Mouse (Mus musculus): Measurements from ENCODE around the gene Spopl. TPM values are rescaled to one million over a fixed set of nuclear protein-coding genes. Genes with fewer than 3 reads are reported as not detected.
"Not testable (repeated sequence)": the region's sequence is repeated elsewhere in the genome, so short reads cannot be mapped to it uniquely, and the experiment has no call there.

Gene Spopl
- total RNA-seq (2021): 10 to 100 TPM; 16.2 to 18.0 TPM
- long read RNA-seq, experiment 1, full-length matches to known transcripts: 5 of 10 reads
- long read RNA-seq, experiment 1, partial matches to known transcripts: 0 of 10 reads
- long read RNA-seq, experiment 1, other reads (novel, unspliced or antisense): 5 of 10 reads
- long read RNA-seq, experiment 2, full-length matches to known transcripts: 12 of 19 reads
- long read RNA-seq, experiment 2, partial matches to known transcripts: 2 of 19 reads
- long read RNA-seq, experiment 2, other reads (novel, unspliced or antisense): 5 of 19 reads

DNA sequence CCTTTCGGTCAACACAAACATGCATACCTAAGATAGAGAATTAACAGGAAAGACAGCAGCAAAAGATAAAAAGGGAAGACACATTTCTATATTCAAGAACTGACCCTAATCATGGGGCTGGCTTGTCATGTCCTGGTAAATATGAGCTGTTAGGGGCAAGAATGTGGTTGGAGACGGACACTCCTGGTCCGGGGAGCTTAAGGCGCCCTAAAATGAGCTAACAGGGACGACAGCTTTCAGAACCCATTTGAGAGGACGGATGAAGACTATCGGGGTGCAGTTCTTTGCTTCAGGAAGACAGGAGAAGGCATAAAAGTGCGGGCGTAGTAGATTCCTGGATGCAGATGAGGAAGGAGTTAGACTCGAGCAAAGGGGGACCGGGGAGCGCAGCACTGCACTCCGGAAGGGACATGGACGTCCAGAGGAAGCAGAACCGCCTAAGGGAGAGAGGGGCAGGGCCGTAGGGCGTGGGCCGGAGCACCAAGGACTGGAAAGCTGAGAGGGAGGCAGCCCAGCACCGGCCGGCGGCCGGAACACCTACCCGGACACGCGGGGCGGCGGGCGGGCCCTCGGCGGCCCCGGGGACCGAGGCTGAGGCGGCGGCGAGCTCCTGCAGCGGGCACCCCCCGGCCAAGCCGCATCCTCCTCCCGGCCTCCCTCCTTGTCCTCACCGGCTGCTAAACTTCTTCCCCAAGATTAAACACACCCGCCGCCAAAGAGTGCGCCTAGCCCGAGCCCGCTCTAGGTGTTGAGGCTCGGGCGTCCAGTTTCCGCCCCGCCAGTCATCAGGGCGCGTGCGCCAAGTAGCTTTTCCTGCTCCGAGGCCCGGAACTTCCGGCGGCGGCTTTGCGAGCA lies at the start of gene Spopl:
Spopl (minus strand) TSS at position 805 of the 855 bp plus-strand sequence.
- peak; percentile 81 to 84 for DNase-seq (ENCODE audit: low spot score in 2 of 2)

GRCm38 (mm10) chr2:23620128-23620527 lies 48.2 kb upstream of the Spopl start:
- DNase-seq (ENCODE audit: low spot score in 2 of 2): no peak

DNA sequence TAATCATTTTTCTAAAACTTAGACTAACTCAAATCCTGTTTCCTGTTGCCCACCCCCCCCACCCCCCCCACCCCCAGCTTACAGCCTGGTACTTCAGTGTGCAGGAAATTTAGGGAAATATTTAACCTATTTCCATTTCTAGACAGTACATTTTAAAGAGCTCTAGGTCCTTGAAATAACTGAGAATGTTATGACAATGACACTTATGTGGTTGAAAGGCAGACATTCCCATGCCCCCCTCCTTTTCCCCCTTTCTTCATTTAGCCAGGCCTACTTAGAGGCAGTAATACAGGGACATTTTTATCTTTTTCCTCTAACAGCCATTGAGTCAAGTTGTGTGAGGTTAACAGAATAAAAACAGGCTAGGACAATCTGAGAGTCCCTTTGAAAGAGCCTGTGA lies 46.1 kb upstream of the Spopl start:
- no peak for DNase-seq (ENCODE audit: low spot score in 2 of 2)

- DNase-seq (ENCODE audit: low spot score in 2 of 2): no peak
These were observed 33.5 kb upstream of the Spopl start for GRCm38 (mm10) chr2:23605391-23605790.

DNA sequence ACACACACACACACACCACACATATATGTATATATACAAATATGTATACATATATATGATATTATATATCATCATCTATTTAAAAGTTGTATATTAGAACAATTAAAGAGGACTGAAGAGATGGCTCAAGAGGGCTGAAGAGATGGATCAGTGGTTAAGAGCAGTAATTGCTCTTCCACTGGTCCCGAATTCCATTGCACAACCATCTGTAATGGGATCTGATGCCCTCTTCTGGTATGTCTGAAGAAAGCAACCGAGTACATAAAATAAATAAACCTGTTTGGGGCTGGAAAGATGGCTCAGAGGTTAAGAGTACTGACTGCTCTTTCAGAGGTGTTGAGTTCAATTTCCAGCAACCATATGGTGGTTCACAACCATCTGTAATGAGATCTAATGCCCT lies 16.9 kb upstream of the Spopl start:
- no peak for DNase-seq (ENCODE audit: low spot score in 2 of 2)

- DNase-seq (ENCODE audit: low spot score in 2 of 2): not testable (repeated sequence)
These were observed 239 bp upstream of the Spopl start for GRCm38 (mm10) chr2:23572157-23572532.

- DNase-seq (ENCODE audit: low spot score in 2 of 2): no peak
These were observed 1.3 kb downstream of the Spopl start for GRCm38 (mm10) chr2:23570563-23570962.

DNA sequence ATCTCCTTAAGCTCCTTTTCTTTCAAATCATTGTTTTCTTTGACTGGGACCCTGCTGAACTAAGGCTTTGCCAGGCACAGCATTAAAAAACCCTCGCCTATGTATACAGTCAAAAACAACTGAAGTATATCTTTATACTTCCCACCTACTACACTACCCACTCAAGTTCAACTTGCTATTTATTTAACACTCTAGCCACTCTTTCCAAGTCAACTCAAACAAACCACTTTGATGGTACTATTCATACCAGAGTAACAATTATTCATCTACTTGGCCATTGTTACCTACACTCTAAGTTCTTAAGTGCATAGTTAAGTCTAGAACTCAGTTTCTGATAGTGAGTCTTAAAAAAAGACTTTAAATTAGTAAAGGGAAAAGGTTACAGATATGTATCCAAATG lies 3.1 kb downstream of the Spopl start:
- no peak for DNase-seq (ENCODE audit: low spot score in 2 of 2)

DNA sequence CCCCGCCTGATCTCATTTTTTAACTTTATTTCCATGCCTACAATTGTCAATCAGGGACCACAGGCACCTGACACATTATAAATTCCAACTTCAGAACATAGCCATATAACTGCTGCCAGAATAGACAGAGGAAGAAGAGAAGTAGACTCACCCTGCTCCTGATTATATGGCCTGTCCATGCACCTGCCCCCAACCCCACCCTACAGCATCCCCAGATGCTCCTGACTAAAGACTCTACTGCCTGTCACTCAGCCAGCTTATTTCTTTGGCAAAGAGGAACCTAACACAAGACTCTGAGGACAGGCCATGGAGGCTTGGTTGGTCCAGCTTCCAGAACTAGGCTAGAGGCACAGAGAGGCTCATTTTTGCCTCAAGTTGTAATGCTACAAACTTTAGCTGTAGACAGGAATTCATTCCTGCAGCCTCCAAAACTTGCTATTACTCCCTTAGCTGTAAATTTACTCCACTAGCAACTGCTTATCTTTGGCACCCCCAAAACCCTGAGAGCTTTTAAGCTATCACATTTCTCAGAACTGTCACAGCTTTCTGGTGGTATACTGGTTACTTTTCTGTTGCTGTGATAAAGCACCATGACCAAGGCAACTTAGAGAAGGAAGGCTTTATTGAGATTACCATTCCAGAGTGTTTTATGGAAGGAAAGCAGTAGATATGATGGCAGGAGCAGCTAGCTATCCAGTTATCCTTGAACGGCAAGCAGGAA lies 6.7 kb downstream of the Spopl start:
- DNase-seq (ENCODE audit: low spot score in 2 of 2): no peak

DNA sequence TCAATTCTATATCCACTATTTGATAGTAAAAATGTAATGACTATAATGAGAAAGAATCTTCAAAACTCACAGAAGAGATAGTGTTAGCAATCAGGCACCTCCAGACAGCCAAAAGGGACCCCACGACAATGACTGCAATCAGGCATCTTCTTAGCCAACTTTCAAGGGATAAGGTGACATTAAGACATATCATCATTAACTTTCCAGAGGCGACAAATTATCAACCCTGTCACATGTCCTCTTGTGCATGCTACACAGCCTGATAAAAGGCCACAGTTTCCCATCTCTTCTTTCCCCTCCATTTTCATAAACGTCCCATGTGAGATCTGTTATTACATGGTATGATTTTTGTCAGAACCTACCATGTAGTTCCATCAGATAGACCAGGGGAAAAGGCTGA lies 9.0 kb downstream of the Spopl start:
- no peak for DNase-seq (ENCODE audit: low spot score in 2 of 2)

DNA sequence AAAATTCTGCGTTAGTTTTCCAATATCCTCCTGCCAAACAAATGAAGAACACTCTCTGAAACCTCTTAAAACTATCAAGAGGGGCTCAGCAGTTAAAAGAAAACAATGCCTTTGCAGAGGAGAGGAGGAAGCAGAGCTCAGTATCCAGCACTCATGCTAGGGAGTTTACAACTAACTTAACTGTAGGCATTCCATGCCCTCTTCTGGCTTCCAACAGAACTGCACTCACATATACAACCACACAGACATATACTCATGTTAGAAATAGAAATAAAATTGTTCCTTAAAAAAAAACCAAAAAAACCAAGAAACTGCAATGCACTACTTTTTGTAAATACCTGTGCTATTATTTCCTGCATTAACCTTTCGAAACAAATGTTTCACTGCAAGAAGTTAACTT lies 12.7 kb downstream of the Spopl start:
- no peak for DNase-seq (ENCODE audit: low spot score in 2 of 2)

DNA sequence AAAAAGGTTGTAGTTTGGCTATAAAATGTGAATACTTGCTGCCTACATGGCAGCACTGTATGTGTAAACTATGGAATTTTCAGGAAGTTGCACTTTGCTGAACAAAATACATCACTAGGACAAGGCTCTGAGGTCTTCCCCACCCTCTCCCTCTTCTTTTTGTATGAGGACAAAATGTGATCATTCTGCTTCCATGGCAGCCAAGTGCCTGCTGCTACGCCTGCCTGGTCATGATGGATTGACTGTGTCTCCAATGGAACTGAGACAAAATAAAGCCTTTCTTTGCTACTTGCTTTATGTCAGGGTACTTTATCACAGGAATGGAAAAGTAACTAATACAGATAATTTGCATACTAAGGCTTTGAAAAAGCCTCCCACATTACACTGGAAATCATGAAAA lies 20.7 kb downstream of the Spopl start:
- no peak for DNase-seq (ENCODE audit: low spot score in 2 of 2)

DNA sequence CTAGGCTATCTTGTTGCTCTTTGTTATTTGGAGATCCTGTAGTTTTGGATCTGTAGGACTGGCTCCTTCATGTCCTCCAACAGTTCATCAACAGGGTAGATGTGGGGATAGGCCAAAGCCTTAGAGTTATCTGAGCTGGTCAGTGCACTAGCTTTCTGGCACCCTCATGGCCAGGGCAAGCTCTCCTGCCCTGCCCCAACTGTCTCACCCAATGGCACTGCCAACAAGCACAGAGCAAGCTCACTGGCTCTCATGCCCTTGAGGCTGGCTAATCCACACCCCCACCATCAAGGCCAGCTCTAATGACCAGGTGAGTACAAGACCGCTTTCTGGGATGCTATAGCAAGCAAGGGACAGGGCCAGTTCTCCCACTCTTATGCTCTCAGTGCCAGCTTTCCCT lies 24.7 kb downstream of the Spopl start:
- no peak for DNase-seq (ENCODE audit: low spot score in 2 of 2)

DNA sequence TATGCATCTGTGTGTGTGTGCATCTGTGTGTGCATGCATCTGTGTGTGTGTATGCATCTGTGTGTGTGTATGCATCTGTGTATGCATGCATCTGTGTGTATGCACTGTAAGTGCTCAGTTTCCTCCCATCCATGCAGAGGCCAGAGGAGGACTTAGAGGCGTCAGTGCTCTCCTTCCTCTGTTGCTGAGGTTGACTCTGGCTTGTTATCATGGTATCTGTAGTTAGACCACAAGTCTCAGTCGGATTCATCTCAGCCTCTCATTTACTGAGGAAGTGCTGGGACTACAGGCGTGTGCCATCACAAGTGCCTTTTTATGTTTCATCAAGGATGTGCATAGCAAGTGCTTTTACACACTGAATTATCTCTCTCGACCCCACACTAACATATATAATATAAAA lies 31.9 kb downstream of the Spopl start:
- DNase-seq (ENCODE audit: low spot score in 2 of 2): no peak

DNA sequence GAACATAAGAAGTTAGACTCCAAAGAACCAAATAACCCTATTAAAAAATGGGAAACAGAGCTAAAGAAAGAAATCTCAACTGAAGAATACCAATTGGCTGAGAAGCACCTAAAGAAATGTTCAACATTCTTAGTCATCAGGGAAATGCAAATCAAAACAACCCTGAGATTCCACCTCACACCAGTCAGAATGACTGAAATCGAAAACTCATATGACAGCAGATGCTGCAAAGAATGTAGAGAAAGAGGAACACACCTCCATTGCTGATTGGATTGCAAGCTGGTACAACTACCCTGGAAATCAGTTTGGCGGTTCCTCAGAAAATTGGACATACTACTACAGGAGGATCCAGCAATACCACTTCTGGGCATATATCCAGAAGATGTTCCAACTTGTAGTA lies 44.2 kb downstream of the Spopl start:
- DNase-seq (ENCODE audit: low spot score in 2 of 2): not testable (repeated sequence)

DNA sequence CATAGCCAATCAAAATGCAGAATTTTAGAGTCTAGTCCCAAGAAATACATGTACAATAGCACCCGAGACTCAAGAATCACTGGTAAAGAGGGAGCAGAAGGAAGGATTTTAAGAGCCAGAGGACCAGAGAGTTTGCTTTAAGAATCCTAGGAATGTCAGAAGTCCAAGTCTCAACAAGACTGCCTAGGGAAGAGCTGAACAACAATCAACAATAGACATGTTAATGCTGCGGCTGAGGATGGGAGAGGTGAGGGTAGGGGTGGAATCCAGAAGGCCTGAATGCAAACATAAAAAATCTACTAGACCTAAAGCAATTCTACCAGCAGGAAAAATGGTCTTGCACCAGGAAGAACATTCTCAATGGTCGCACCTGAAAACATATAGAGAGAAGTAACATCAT lies 66.8 kb downstream of the Spopl start:
- no peak for DNase-seq (ENCODE audit: low spot score in 2 of 2)

DNA sequence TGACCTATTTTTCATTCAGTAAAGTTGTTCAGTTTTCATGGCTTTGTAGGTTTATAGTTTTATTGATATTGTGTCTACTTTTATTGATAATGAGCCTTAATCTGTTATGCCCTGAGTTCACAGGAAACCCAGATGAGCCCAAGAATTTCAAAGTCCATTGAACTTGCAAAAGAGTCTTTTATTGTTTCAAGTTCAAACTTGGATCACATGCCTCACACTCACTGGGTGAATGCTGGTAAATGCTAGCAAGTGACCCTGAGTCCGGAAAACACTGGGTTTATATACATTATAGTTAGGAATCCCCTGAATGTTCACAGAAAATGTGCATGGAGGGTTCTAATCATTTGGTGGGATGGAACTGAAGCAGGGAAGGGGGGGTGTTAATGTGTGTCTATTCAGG lies 90.2 kb downstream of the Spopl start:
- DNase-seq (ENCODE audit: low spot score in 2 of 2): no peak

- DNase-seq (ENCODE audit: low spot score in 2 of 2): no peak
These were observed 104.4 kb downstream of the Spopl start for GRCm38 (mm10) chr2:23467471-23467870.

DNA sequence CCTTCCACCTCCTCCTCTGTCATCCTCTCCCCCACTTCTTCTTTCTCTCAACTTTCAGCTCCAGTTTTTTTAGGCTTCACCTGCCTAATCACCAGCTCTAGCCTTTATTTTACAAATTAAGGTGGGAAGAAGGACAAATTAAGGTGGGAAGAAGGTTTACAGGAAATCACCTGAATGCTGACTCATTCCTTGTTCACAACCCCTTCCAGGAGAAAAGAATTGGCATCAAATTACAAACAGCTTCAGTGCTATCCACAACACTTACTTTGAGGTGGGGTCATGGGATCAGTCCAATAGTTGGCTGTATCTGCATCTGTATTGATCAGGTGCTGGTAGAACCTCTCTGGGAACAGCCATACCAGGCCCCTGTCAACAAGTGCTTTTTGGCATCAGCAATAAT lies 114.5 kb downstream of the Spopl start:
- DNase-seq (ENCODE audit: low spot score in 2 of 2): no peak

All from adrenal gland, adult 18-20 months (tissue).